Mouse (Mus musculus): ENCODE data around the gene Hist1h3g. TPM values are rescaled to one million over a fixed set of nuclear protein-coding genes. Genes with fewer than 3 reads are reported as not detected.

Hist1h3g gene
- total and polyA plus RNA-seq, 3 experiments = 5.2 to 441 TPM; not detected in 1

- DNase-seq (ENCODE audit: low read depth, low spot score) = peak; percentile 68
- H3K36me3 ChIP-seq (ENCODE audit: control insufficient read depth in 1 of 2, insufficient read depth in 2 of 2, low read length in 2 of 2) = peaks cover 0 to 13% of the 10 kb centered on the region in 2 experiments; a peak in 2 of 4 replicates
- peaks cover 4 to 7% of the 10 kb centered on the region in 2 experiments for H3K4me1 ChIP-seq (ENCODE audit: control insufficient read depth in 1 of 2, insufficient read depth in 2 of 2, low read length in 2 of 2)
- TF ChIP-seq RCOR1 (IDR thresholded peaks at IDR 0.05; ENCODE audit: low read depth, low read length) (no peak), MAX (IDR thresholded peaks at IDR 0.05; ENCODE audit: low read length) (peak; percentile 30; the same call in 1 of the 2 replicates), SIN3A (IDR thresholded peaks at IDR 0.05; ENCODE audit: low read length) (peak; percentile 42; the same call in 1 of the 2 replicates), NRF1 (IDR thresholded peaks at IDR 0.05; ENCODE audit: insufficient read depth, low read depth, low read length, poor library complexity, severe bottlenecking) (no peak), TBP (IDR thresholded peaks at IDR 0.05; ENCODE audit: low read depth, low read length) (0 out of 2 replicates have a peak, but pooled peaks have one; percentile 26), GATA1 (IDR thresholded peaks at IDR 0.05; ENCODE audit: low read depth, low read length) (0 out of 2 replicates have a peak, but pooled peaks have one; percentile 30), POLR2AphosphoS5 (IDR thresholded peaks at IDR 0.05; ENCODE audit: borderline replicate concordance, low read depth, low read length) (no peak)
- H3K27ac ChIP-seq (ENCODE audit: control insufficient read depth, low read depth, low read length) = no peak overlapping the region
- 0 out of 2 replicates have a peak overlapping the region, but pooled peaks have one; percentile 34 for H3K9ac ChIP-seq (ENCODE audit: control insufficient read depth, low read depth, low read length, poor library complexity, severe bottlenecking)
- peak overlapping the region; percentile 44 to 47 for H3K4me3 ChIP-seq (ENCODE audit: control insufficient read depth in 1 of 2, insufficient read depth in 1 of 2, low read depth in 2 of 2, low read length in 2 of 2)
- H3K9me3 ChIP-seq (replicated peaks; ENCODE audit: insufficient read depth, low read length) = no peaks in the 10 kb centered on the region
- no peaks in the 10 kb centered on the region for H3K79me2 ChIP-seq (ENCODE audit: control insufficient read depth, insufficient read depth, low read length, poor library complexity)
- peaks cover 0 to 2% of the 10 kb centered on the region in 2 experiments; a peak in 2 of 4 replicates for H3K27me3 ChIP-seq (ENCODE audit: control insufficient read depth in 1 of 2, insufficient read depth in 2 of 2, low read length in 2 of 2)
Observed at GRCm38 (mm10) chr13:23491990-23492389, 43.2 kb upstream of the Hist1h3g start.

GRCm38 (mm10) chr13:23495526-23495925 is 39.7 kb upstream of the Hist1h3g start:
- H3K27ac ChIP-seq (ENCODE audit: control insufficient read depth, low read depth, low read length) = no peak overlapping the region
- H3K4me3 ChIP-seq (ENCODE audit: control insufficient read depth in 1 of 2, insufficient read depth in 1 of 2, low read depth in 2 of 2, low read length in 2 of 2) = no peak overlapping the region
- H3K9ac ChIP-seq (ENCODE audit: control insufficient read depth, low read depth, low read length, poor library complexity, severe bottlenecking) = no peak overlapping the region
- H3K9me3 ChIP-seq (replicated peaks; ENCODE audit: insufficient read depth, low read length) = no peaks in the 10 kb centered on the region
- no peaks in the 10 kb centered on the region for H3K27me3 ChIP-seq (ENCODE audit: control insufficient read depth in 1 of 2, insufficient read depth in 2 of 2, low read length in 2 of 2)
- H3K79me2 ChIP-seq (ENCODE audit: control insufficient read depth, insufficient read depth, low read length, poor library complexity) = no peaks in the 10 kb centered on the region
- no peak for TF ChIP-seq SIN3A (IDR thresholded peaks at IDR 0.05; ENCODE audit: low read length)
- no peak for TF ChIP-seq ELF1 (IDR thresholded peaks at IDR 0.05; ENCODE audit: low read depth, low read length)
- TF ChIP-seq E2F4 (IDR thresholded peaks at IDR 0.05; ENCODE audit: borderline replicate concordance, low read depth, low read length) = no peak
- TF ChIP-seq ZKSCAN1 (IDR thresholded peaks at IDR 0.05; ENCODE audit: low read depth, low read length) = no peak
- no peak for TF ChIP-seq ZNF384 (IDR thresholded peaks at IDR 0.05; ENCODE audit: low read depth, low read length)
- TF ChIP-seq USF1 (IDR thresholded peaks at IDR 0.05; ENCODE audit: low read depth, low read length) = no peak
- no peak for TF ChIP-seq MEF2A (IDR thresholded peaks at IDR 0.05; ENCODE audit: extremely low read depth, insufficient replicate concordance, low read depth, low read length, poor library complexity, severe bottlenecking)
- DNase-seq (ENCODE audit: low read depth, low spot score) = no peak
- H3K36me3 ChIP-seq (ENCODE audit: control insufficient read depth in 1 of 2, insufficient read depth in 2 of 2, low read length in 2 of 2) = peaks cover 0 to 18% of the 10 kb centered on the region in 2 experiments; a peak in 2 of 4 replicates
- peaks cover 7% of the 10 kb centered on the region in 2 experiments for H3K4me1 ChIP-seq (ENCODE audit: control insufficient read depth in 1 of 2, insufficient read depth in 2 of 2, low read length in 2 of 2)

Data from MEL (cell line).